Mouse (Mus musculus) MEL (cell line): ENCODE data around the gene Gm10229. TPM values are rescaled to one million over a fixed set of nuclear protein-coding genes. Genes with fewer than 3 reads are reported as not detected.
"Not testable (repeated sequence)": the region's sequence is repeated elsewhere in the genome, so short reads cannot be mapped to it uniquely, and the experiment has no call there.

Experiments
- DNase-seq: peaks from one replicate; pipeline ENCODE4 v3.0.0; 2011; ENCODE audit warnings: low read depth, low spot score
- H3K27ac ChIP-seq: 2 replicates; pipeline ENCODE4 v1.5.1; 2012; ENCODE audit warnings: low read depth, mild to moderate bottlenecking, control low read depth, low read length, moderate library complexity; ENCODE audit not compliant: control insufficient read depth
- H3K27me3 ChIP-seq, 2 experiments: fragments of 150-350 bp in 1 of 2; sonication (generic) in 1 of 2; 2 replicates each; pipeline ENCODE4 v1.6.1; 2012; ENCODE audit warnings: low read length in 2 of 2, mild to moderate bottlenecking in 2 of 2, improper control_type of control experiment in 1 of 2, moderate library complexity in 1 of 2; ENCODE audit not compliant: insufficient read depth in 2 of 2, control insufficient read depth in 1 of 2
- H3K36me3 ChIP-seq, 2 experiments: 2 replicates each; pipeline ENCODE4 v1.6.1; 2012 to 2014; ENCODE audit warnings: low read length in 2 of 2, improper control_type of control experiment in 1 of 2, inconsistent platforms in 1 of 2, mild to moderate bottlenecking in 1 of 2; ENCODE audit not compliant: insufficient read depth in 2 of 2, control insufficient read depth in 1 of 2
- H3K4me1 ChIP-seq, 2 experiments: fragments of 150-350 bp in 1 of 2; sonication (generic) in 1 of 2; 2 replicates each; pipeline ENCODE4 v1.6.1; 2012; ENCODE audit warnings: low read length in 2 of 2, improper control_type of control experiment in 1 of 2, mild to moderate bottlenecking in 1 of 2; ENCODE audit not compliant: insufficient read depth in 2 of 2, control insufficient read depth in 1 of 2
- H3K4me3 ChIP-seq, 2 experiments: fragments of 150-350 bp in 1 of 2; sonication (generic) in 1 of 2; 2 replicates each; pipeline ENCODE4 v1.5.1; 2012; ENCODE audit warnings: low read depth in 2 of 2, low read length in 2 of 2, mild to moderate bottlenecking in 2 of 2, moderate library complexity in 2 of 2, control low read depth in 1 of 2, improper control_type of control experiment in 1 of 2; ENCODE audit not compliant: control insufficient read depth in 1 of 2, insufficient read depth in 1 of 2
- H3K79me2 ChIP-seq: 2 replicates; pipeline ENCODE4 v1.6.1; 2012; ENCODE audit warnings: mild to moderate bottlenecking, low read length, moderate library complexity; ENCODE audit not compliant: control insufficient read depth, poor library complexity, insufficient read depth
- H3K9ac ChIP-seq: 2 replicates; pipeline ENCODE4 v1.6.1; 2012; ENCODE audit warnings: low read depth, mild to moderate bottlenecking, control low read depth, low read length, moderate library complexity; ENCODE audit not compliant: control insufficient read depth, poor library complexity, severe bottlenecking
- H3K9me3 ChIP-seq: fragments of 150-350 bp; sonication (generic); replicated peaks from 2 replicates; pipeline ENCODE4 v1.6.1; 2012; ENCODE audit warnings: mild to moderate bottlenecking, low read length, improper control_type of control experiment, moderate library complexity; ENCODE audit not compliant: insufficient read depth
- GABPA ChIP-seq: IDR thresholded peaks from 2 replicates; pipeline ENCODE4 v1.6.1; 2012; ENCODE audit warnings: low read depth, mild to moderate bottlenecking, inconsistent platforms, low read length, improper control_type of control experiment, moderate library complexity
- GATA1 ChIP-seq: IDR thresholded peaks from 2 replicates; pipeline ENCODE4 v1.6.1; 2011; ENCODE audit warnings: low read depth, low read length, improper control_type of control experiment
- HCFC1 ChIP-seq: IDR thresholded peaks from 2 replicates; pipeline ENCODE4 v1.6.1; 2012; ENCODE audit warnings: low read depth, mild to moderate bottlenecking, inconsistent platforms, low read length, improper control_type of control experiment, moderate library complexity
- KAT2A ChIP-seq: conservative IDR thresholded peaks from 2 replicates; pipeline ENCODE4 v1.6.1; 2012; ENCODE audit warnings: low read depth, low read length, improper control_type of control experiment, inconsistent platforms
- MAX ChIP-seq: IDR thresholded peaks from 2 replicates; pipeline ENCODE4 v1.6.1; 2011; ENCODE audit warnings: low read length, improper control_type of control experiment
- MXI1 ChIP-seq: IDR thresholded peaks from 2 replicates; pipeline ENCODE4 v1.6.1; 2011; ENCODE audit warnings: mild to moderate bottlenecking, low read depth, low read length, improper control_type of control experiment
- MYB ChIP-seq: IDR thresholded peaks from 2 replicates; pipeline ENCODE4 v1.6.1; 2011; ENCODE audit warnings: mild to moderate bottlenecking, low read depth, low read length, improper control_type of control experiment
- NELFE ChIP-seq: IDR thresholded peaks from 2 replicates; pipeline ENCODE4 v1.6.1; 2011; ENCODE audit warnings: low read depth, low read length, improper control_type of control experiment
- NRF1 ChIP-seq: IDR thresholded peaks from 2 replicates; pipeline ENCODE4 v1.6.1; 2014; ENCODE audit warnings: low read depth, mild to moderate bottlenecking, inconsistent platforms, low read length, improper control_type of control experiment, moderate library complexity; ENCODE audit not compliant: poor library complexity, insufficient read depth, severe bottlenecking
- POLR2A ChIP-seq, 2 experiments: IDR thresholded peaks; 2 replicates each; pipeline ENCODE4 v1.6.1; 2011 to 2012; ENCODE audit warnings: low read length in 2 of 2, mild to moderate bottlenecking in 2 of 2, control low read depth in 1 of 2, improper control_type of control experiment in 1 of 2, low read depth in 1 of 2, moderate library complexity in 1 of 2; ENCODE audit not compliant: control insufficient read depth in 1 of 2, insufficient read depth in 1 of 2, poor library complexity in 1 of 2
- POLR2AphosphoS5 ChIP-seq: IDR thresholded peaks from 2 replicates; pipeline ENCODE4 v1.6.1; 2012; ENCODE audit warnings: low read depth, borderline replicate concordance, mild to moderate bottlenecking, inconsistent platforms, low read length, moderate library complexity, mixed read lengths
- RCOR1 ChIP-seq: IDR thresholded peaks from 2 replicates; pipeline ENCODE4 v1.6.1; 2012; ENCODE audit warnings: low read depth, mild to moderate bottlenecking, inconsistent platforms, low read length, improper control_type of control experiment
- SIN3A ChIP-seq: IDR thresholded peaks from 2 replicates; pipeline ENCODE4 v1.6.1; 2012; ENCODE audit warnings: low read length, improper control_type of control experiment, inconsistent platforms
- TBP ChIP-seq: IDR thresholded peaks from 2 replicates; pipeline ENCODE4 v1.8.0; 2011; ENCODE audit warnings: low read depth, low read length, improper control_type of control experiment
- TCF12 ChIP-seq: IDR thresholded peaks from 2 replicates; pipeline ENCODE4 v1.6.1; 2014; ENCODE audit warnings: low read depth, mild to moderate bottlenecking, inconsistent platforms, low read length, improper control_type of control experiment, moderate library complexity
- UBTF ChIP-seq: IDR thresholded peaks from 2 replicates; pipeline ENCODE4 v1.6.1; 2012; ENCODE audit warnings: low read depth, mild to moderate bottlenecking, inconsistent platforms, low read length, improper control_type of control experiment, moderate library complexity, borderline replicate concordance; ENCODE audit not compliant: insufficient read depth
- USF1 ChIP-seq: IDR thresholded peaks from 2 replicates; pipeline ENCODE4 v1.6.1; 2014; ENCODE audit warnings: low read depth, mild to moderate bottlenecking, inconsistent platforms, low read length, improper control_type of control experiment, moderate library complexity
- ZMIZ1 ChIP-seq: IDR thresholded peaks from 2 replicates; pipeline ENCODE4 v1.6.1; 2012; ENCODE audit warnings: low read depth, mild to moderate bottlenecking, inconsistent platforms, low read length, improper control_type of control experiment, moderate library complexity
- ZNF384 ChIP-seq: IDR thresholded peaks from 2 replicates; pipeline ENCODE4 v1.6.1; 2012; ENCODE audit warnings: low read depth, mild to moderate bottlenecking, inconsistent platforms, low read length, improper control_type of control experiment
- polyA plus RNA-seq, 2 experiments: library from polyadenylated mRNA; stranded (reverse) in 1 of 2; unstranded in 1 of 2; fragments of >175 nt in 1 of 2; fragments of >200 nt in 1 of 2; gene quantifications; 2 replicates each; pipeline versions ENCODE4 v1.2.1 to v1.2.4; 2012; ENCODE audit warnings: low replicate concordance in 2 of 2, low read depth in 1 of 2; ENCODE audit not compliant: insufficient read length in 2 of 2, insufficient read depth in 1 of 2, missing spikeins in 1 of 2
- total RNA-seq: library from RNA; depleted of rRNA; stranded (reverse); fragments of 300-350 nt; gene quantifications from 2 replicates; pipeline ENCODE4 v1.2.3, GENCODE M21; 2012

Gm10229 gene
- total and polyA plus RNA-seq, 3 experiments = not detected

DNA sequence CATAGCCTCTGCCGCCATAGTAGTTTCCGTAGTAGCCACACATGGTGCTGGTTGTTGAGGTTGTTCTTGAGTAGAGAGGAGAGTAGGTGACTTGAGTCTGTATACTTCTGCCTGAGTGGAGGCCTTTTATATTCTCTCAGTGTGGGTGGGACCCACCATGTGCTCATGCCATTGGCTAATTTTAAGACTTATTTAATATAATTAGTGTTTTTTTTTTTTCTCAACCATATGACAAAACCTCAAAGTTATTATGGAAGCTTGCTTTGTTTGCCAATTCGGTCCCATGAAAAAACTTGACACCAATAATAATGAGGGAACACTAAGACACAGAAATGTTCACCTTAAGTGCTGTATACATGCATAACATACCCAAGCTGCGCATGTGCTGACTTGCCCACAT is 26.3 kb downstream of the Gm10229 start, which contains the start of gene Gm10228:
Gm10228 (minus strand) TSS at position 101 of the 400 bp plus-strand sequence.
- not testable (repeated sequence) for H3K27me3 ChIP-seq, H3K9ac ChIP-seq, H3K4me3 ChIP-seq

DNA sequence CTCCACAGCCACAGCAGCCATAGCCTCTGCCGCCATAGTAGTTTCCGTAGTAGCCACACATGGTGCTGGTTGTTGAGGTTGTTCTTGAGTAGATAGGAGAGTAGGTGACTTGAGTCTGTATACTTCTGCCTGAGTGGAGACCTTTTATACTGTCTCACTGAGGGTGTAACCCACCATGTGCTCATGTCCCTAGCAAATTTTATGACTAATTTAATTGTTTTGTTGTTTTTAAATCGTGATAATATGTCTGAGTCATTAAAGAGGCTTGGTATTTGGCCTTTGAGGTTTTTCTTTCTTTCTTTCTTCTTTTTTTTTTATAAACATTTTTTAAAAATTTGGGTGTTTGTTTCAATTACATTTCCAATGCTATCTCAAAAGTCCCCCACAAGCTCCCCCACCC is 32.7 kb downstream of the Gm10229 start, which contains the start of gene Krtap6-5:
Krtap6-5 (minus strand) TSS at position 101 of the 400 bp plus-strand sequence.
- no peak within 1 kb of the TSS for H3K4me3 ChIP-seq
- no peak within 1 kb of the TSS for H3K9ac ChIP-seq
- DNase-seq = no peak
- no peaks in the 10 kb centered on the region for H3K27me3 ChIP-seq
- H3K4me1 ChIP-seq = no peaks in the 10 kb centered on the region
- H3K36me3 ChIP-seq = no peaks in the 10 kb centered on the region
- no peaks in the 10 kb centered on the region for H3K79me2 ChIP-seq
- no peaks in the 10 kb centered on the region for H3K9me3 ChIP-seq
- TF ChIP-seq GABPA = no peak
- no peak for TF ChIP-seq POLR2A (IDR thresholded peaks at IDR 0.05; ENCODE audit: control insufficient read depth in 1 of 2, insufficient read depth in 1 of 2, low read depth in 1 of 2, low read length in 2 of 2, poor library complexity in 1 of 2)
- TF ChIP-seq ZMIZ1 = no peak
- no peak for TF ChIP-seq SIN3A
- TF ChIP-seq MXI1 = no peak
- no peak for TF ChIP-seq MAX
- TF ChIP-seq USF1 = no peak
- TF ChIP-seq TBP = no peak
- TF ChIP-seq ZNF384 = no peak
- no peak for TF ChIP-seq MYB
- TF ChIP-seq HCFC1 = no peak
- no peak for TF ChIP-seq UBTF
- no peak for TF ChIP-seq POLR2AphosphoS5
- no peak for TF ChIP-seq NELFE
- TF ChIP-seq GATA1 = no peak
- no peak for TF ChIP-seq KAT2A
- no peak for TF ChIP-seq TCF12
- TF ChIP-seq NRF1 = no peak
- no peak for TF ChIP-seq RCOR1
- no peak within 1 kb of the TSS for H3K27ac ChIP-seq

More for the DNA sequence above, 26.3 kb downstream of the Gm10229 start, which contains the start of gene Gm10228:
- H3K4me1 ChIP-seq, DNase-seq, H3K9me3 ChIP-seq, H3K27ac ChIP-seq, H3K79me2 ChIP-seq, H3K36me3 ChIP-seq: not testable (repeated sequence)

DNA sequence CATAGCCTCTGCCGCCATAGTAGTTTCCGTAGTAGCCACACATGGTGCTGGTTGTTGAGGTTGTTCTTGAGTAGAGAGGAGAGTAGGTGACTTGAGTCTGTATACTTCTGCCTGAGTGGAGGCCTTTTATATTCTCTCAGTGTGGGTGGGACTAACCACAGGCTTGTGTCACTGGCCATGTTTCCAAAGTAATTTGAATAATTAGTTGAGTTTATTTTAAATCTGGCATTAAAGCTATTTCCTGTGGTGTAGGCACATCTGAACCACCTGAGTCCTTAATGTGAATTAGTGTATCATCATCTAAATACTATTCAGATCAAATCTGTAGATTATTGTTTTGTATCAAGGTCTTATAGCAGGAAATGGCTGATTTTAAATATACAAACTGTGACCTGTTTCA is 48.8 kb downstream of the Gm10229 start, which contains the start of gene 1110025L11Rik:
1110025L11Rik (minus strand) TSS at position 101 of the 400 bp plus-strand sequence.
- not testable (repeated sequence) for DNase-seq, H3K9me3 ChIP-seq, H3K36me3 ChIP-seq, H3K27me3 ChIP-seq, H3K4me3 ChIP-seq, H3K4me1 ChIP-seq, H3K79me2 ChIP-seq, H3K27ac ChIP-seq, H3K9ac ChIP-seq
